Mouse (Mus musculus): ENCODE data around the gene Xrcc3. TPM values are rescaled to one million over a fixed set of nuclear protein-coding genes. Genes with fewer than 3 reads are reported as not detected.
A peak's percentile ranks its signal among the peaks of the same experiment; 100 is the strongest.

Xrcc3 gene
- polyA plus RNA-seq, 1 experiment from 2014 or later, result 2.1 TPM

DNA sequence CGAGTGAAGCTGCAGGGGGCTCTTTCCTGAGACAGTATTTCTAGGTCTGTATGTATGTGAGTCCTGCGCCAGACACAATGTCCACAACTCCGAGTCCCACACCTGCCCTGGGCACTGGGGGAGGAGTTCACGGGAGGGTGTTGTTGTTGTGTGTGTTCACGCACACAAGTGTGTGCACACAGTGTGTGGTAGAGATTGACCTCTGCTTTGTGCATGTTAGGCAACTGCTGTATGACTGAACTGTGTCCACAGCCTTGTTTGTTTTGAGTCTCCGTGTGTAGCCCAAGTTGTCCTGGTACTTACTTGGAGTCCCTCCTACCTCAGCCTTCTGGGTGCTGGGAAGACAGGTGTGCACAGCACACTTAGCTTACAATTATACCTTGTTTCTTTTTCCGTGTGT lies 23.0 kb downstream of the Xrcc3 start:
- Histone ChIP-seq H3K4me1 (ENCODE audit: insufficient read depth) (peaks cover 4% of the 10 kb centered on the region), H3K9ac (replicated peaks) (no peak overlapping the region), H3K27me3 (ENCODE audit: insufficient read depth, low read length) (no peaks in the 10 kb centered on the region), H3K27ac (ENCODE audit: low read depth) (peak overlapping the region; percentile 90), H3K4me3 (ENCODE audit: low read depth, low read length) (no peak overlapping the region), H3K36me3 (replicated peaks; ENCODE audit: insufficient read depth, low read length) (peaks cover 66% of the 10 kb centered on the region), H3K4me2 (ENCODE audit: low read depth, low read length) (no peak overlapping the region), H3K9me3 (ENCODE audit: low read length) (no peaks in the 10 kb centered on the region)
- ATAC-seq (peak; percentile 87), DNase-seq (peak; percentile 36)
- TF ChIP-seq EP300 (IDR thresholded peaks at IDR 0.05; ENCODE audit: low read depth) (no peak), CTCF (IDR thresholded peaks at IDR 0.05; ENCODE audit: low read depth) (no peak)
- WGBS (ENCODE audit: insufficient replicate concordance), result 72% methylated on average over 7 of the region's 7 CpGs

- TF ChIP-seq CTCF (IDR thresholded peaks at IDR 0.05; ENCODE audit: low read depth), result no peak
- no peak for TF ChIP-seq EP300 (IDR thresholded peaks at IDR 0.05; ENCODE audit: low read depth)
- peaks cover 68% of the 10 kb centered on the region for H3K36me3 ChIP-seq (replicated peaks; ENCODE audit: insufficient read depth, low read length)
Measured at GRCm38 (mm10) chr12:111790090-111790489, 23.6 kb downstream of the Xrcc3 start.

DNA sequence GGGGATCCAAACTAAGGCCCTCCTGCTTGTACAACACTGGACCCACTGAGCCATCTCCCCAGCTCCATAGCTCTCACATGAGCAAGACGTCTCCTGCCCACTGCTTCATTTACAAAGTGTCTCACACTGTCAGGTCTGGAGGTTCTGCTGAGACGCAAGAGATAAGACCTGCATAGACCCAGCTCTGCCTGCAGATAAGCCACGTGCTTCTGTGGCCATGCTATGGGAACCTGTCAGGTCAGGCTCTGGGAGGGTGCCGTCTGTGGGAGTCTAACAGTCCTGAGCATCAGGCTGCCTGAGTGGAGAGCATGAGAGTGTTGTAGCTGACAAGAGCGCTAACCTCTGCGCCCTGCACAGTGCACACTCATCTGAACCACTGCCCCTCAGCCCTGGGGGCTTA lies 26.7 kb downstream of the Xrcc3 start:
- DNase-seq (no peak), ATAC-seq (no peak)
- no peak overlapping the region for H3K27ac ChIP-seq (ENCODE audit: low read depth)

More at GRCm38 (mm10) chr12:111790090-111790489, 23.6 kb downstream of the Xrcc3 start:
- Histone ChIP-seq H3K4me1 (ENCODE audit: insufficient read depth) (peaks cover 4% of the 10 kb centered on the region), H3K27ac (ENCODE audit: low read depth) (peak overlapping the region; percentile 90), H3K4me2 (ENCODE audit: low read depth, low read length) (no peak overlapping the region), H3K27me3 (ENCODE audit: insufficient read depth, low read length) (no peaks in the 10 kb centered on the region), H3K9ac (replicated peaks) (no peak overlapping the region), H3K4me3 (ENCODE audit: low read depth, low read length) (no peak overlapping the region), H3K9me3 (ENCODE audit: low read length) (no peaks in the 10 kb centered on the region)
- DNase-seq (no peak), ATAC-seq (peak; percentile 85)
- WGBS (ENCODE audit: insufficient replicate concordance), result 83% methylated on average over 5 of the region's 5 CpGs

GRCm38 (mm10) chr12:111785174-111785573 lies 28.5 kb downstream of the Xrcc3 start:
- WGBS (ENCODE audit: insufficient replicate concordance), result 72% methylated on average over 14 of the region's 15 CpGs
- no peak for DNase-seq
- peaks cover 63% of the 10 kb centered on the region for H3K36me3 ChIP-seq (replicated peaks; ENCODE audit: insufficient read depth, low read length)
- no peak for ATAC-seq
- TF ChIP-seq CTCF (IDR thresholded peaks at IDR 0.05; ENCODE audit: low read depth), result no peak
- no peak for TF ChIP-seq EP300 (IDR thresholded peaks at IDR 0.05; ENCODE audit: low read depth)
- no peak overlapping the region for H3K27ac ChIP-seq (ENCODE audit: low read depth)
- H3K9ac ChIP-seq (replicated peaks), result no peak overlapping the region
- peaks cover 4% of the 10 kb centered on the region for H3K4me1 ChIP-seq (ENCODE audit: insufficient read depth)
- no peaks in the 10 kb centered on the region for H3K27me3 ChIP-seq (ENCODE audit: insufficient read depth, low read length)
- H3K4me3 ChIP-seq (ENCODE audit: low read depth, low read length), result no peak overlapping the region
- no peaks in the 10 kb centered on the region for H3K9me3 ChIP-seq (ENCODE audit: low read length)
- no peak overlapping the region for H3K4me2 ChIP-seq (ENCODE audit: low read depth, low read length)

More for the DNA sequence above, 26.7 kb downstream of the Xrcc3 start:
- TF ChIP-seq EP300 (IDR thresholded peaks at IDR 0.05; ENCODE audit: low read depth) (no peak), CTCF (IDR thresholded peaks at IDR 0.05; ENCODE audit: low read depth) (no peak)
- no peak overlapping the region for H3K4me2 ChIP-seq (ENCODE audit: low read depth, low read length)
- no peak overlapping the region for H3K4me3 ChIP-seq (ENCODE audit: low read depth, low read length)
- no peaks in the 10 kb centered on the region for H3K9me3 ChIP-seq (ENCODE audit: low read length)
- peaks cover 4% of the 10 kb centered on the region for H3K4me1 ChIP-seq (ENCODE audit: insufficient read depth)
- H3K9ac ChIP-seq (replicated peaks), result no peak overlapping the region
- H3K27me3 ChIP-seq (ENCODE audit: insufficient read depth, low read length), result no peaks in the 10 kb centered on the region
- WGBS (ENCODE audit: insufficient replicate concordance), result 65% methylated on average over 6 of the region's 6 CpGs
- peaks cover 59% of the 10 kb centered on the region for H3K36me3 ChIP-seq (replicated peaks; ENCODE audit: insufficient read depth, low read length)

DNA sequence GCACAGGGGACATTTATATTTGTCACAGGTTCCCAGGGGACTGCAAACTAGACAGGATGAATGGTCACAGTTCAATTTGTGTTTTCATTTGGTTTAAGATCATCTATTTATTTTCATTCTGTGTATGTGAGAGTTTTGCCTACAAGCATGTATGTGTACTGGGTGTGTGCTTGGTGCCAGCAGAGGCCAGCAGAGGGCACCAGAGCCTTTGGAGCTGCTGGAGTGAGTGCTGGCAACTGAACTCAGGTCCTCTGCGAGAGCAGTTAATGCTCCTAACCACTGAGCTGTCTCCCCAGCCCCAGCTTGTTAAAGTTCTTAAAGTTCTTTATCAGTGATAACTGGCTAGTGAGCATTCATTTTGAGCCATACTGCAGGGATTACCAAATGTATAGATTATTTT lies 34.1 kb downstream of the Xrcc3 start:
- H3K36me3 ChIP-seq (replicated peaks; ENCODE audit: insufficient read depth, low read length), result peaks cover 60% of the 10 kb centered on the region

GRCm38 (mm10) chr12:111777919-111778318 lies 35.8 kb downstream of the Xrcc3 start:
- Histone ChIP-seq H3K9me3 (ENCODE audit: low read length) (no peaks in the 10 kb centered on the region), H3K27me3 (ENCODE audit: insufficient read depth, low read length) (no peaks in the 10 kb centered on the region), H3K4me1 (ENCODE audit: insufficient read depth) (no peaks in the 10 kb centered on the region), H3K9ac (replicated peaks) (no peak overlapping the region), H3K4me3 (ENCODE audit: low read depth, low read length) (no peak overlapping the region), H3K4me2 (ENCODE audit: low read depth, low read length) (no peak overlapping the region), H3K36me3 (replicated peaks; ENCODE audit: insufficient read depth, low read length) (peaks cover 70% of the 10 kb centered on the region), H3K27ac (ENCODE audit: low read depth) (no peak overlapping the region)
- ATAC-seq (no peak), DNase-seq (no peak)
- 71% methylated on average over 13 of the region's 13 CpGs for WGBS (ENCODE audit: insufficient replicate concordance)
- TF ChIP-seq EP300 (IDR thresholded peaks at IDR 0.05; ENCODE audit: low read depth), result no peak
- no peak for TF ChIP-seq CTCF (IDR thresholded peaks at IDR 0.05; ENCODE audit: low read depth)

More for the DNA sequence above, 34.1 kb downstream of the Xrcc3 start:
- H3K27ac ChIP-seq (ENCODE audit: low read depth), result no peak overlapping the region
- H3K4me3 ChIP-seq (ENCODE audit: low read depth, low read length), result no peak overlapping the region
- H3K4me1 ChIP-seq (ENCODE audit: insufficient read depth), result no peaks in the 10 kb centered on the region
- H3K9ac ChIP-seq (replicated peaks), result no peak overlapping the region
- no peak for TF ChIP-seq EP300 (IDR thresholded peaks at IDR 0.05; ENCODE audit: low read depth)
- peak; percentile 44 for TF ChIP-seq CTCF (IDR thresholded peaks at IDR 0.05; ENCODE audit: low read depth)
- H3K9me3 ChIP-seq (ENCODE audit: low read length), result no peaks in the 10 kb centered on the region
- DNase-seq (no peak), ATAC-seq (no peak)
- no peaks in the 10 kb centered on the region for H3K27me3 ChIP-seq (ENCODE audit: insufficient read depth, low read length)
- WGBS (ENCODE audit: insufficient replicate concordance), result 88% methylated on average over 1 of the region's 1 CpGs
- H3K4me2 ChIP-seq (ENCODE audit: low read depth, low read length), result no peak overlapping the region

- Histone ChIP-seq H3K4me1 (ENCODE audit: insufficient read depth) (no peaks in the 10 kb centered on the region), H3K27me3 (ENCODE audit: insufficient read depth, low read length) (no peaks in the 10 kb centered on the region), H3K4me3 (ENCODE audit: low read depth, low read length) (no peak overlapping the region), H3K27ac (ENCODE audit: low read depth) (no peak overlapping the region), H3K4me2 (ENCODE audit: low read depth, low read length) (no peak overlapping the region), H3K9me3 (ENCODE audit: low read length) (no peaks in the 10 kb centered on the region), H3K36me3 (replicated peaks; ENCODE audit: insufficient read depth, low read length) (peaks cover 53% of the 10 kb centered on the region), H3K9ac (replicated peaks) (no peak overlapping the region)
- no peak for ATAC-seq
- WGBS (ENCODE audit: insufficient replicate concordance), result 82% methylated on average over 15 of the region's 15 CpGs
- DNase-seq, result no peak
- TF ChIP-seq EP300 (IDR thresholded peaks at IDR 0.05; ENCODE audit: low read depth), result no peak
- TF ChIP-seq CTCF (IDR thresholded peaks at IDR 0.05; ENCODE audit: low read depth), result no peak
Measured at GRCm38 (mm10) chr12:111774845-111775244, 38.8 kb downstream of the Xrcc3 start.

All from liver, postnatal 0 days (tissue).